Mouse (Mus musculus) splenic B cell, adult 2 months (primary cell): ENCODE data around the gene Flnc.
A peak's percentile ranks its signal among the peaks of the same experiment; 100 is the strongest.
"Not testable (repeated sequence)": the region's sequence is repeated elsewhere in the genome, so short reads cannot be mapped to it uniquely, and the experiment has no call there.

Source experiments
- DNase-seq: peaks from one replicate; pipeline ENCODE4 v3.0.0-alpha.2; 2011; ENCODE audit warnings: low read depth, low spot score
- H3K27me3 ChIP-seq: 2 replicates; pipeline ENCODE4 v1.6.1; 2012; ENCODE audit warnings: mild to moderate bottlenecking, low read length, moderate library complexity, mixed read lengths; ENCODE audit not compliant: control insufficient read depth, poor library complexity, insufficient read depth, severe bottlenecking
- H3K36me3 ChIP-seq: 2 replicates; pipeline ENCODE4 v1.6.1; 2012; ENCODE audit warnings: mild to moderate bottlenecking, low read length, moderate library complexity, mixed read lengths; ENCODE audit not compliant: control insufficient read depth, poor library complexity, insufficient read depth, severe bottlenecking

Gene Flnc

GRCm38 (mm10) chr6:29433038-29433803 lies at the start of gene Flnc:
Gene Flnc, plus strand, starts transcription at chr6:29433256.
- no peaks in the 10 kb centered on the region for H3K36me3 ChIP-seq
- DNase-seq: peak; percentile 12

GRCm38 (mm10) chr6:29388052-29388518 lies 45.0 kb upstream of the Flnc start, which contains the start of gene Opn1sw:
Gene Opn1sw, minus strand, starts transcription at chr6:29388468.
- Histone ChIP-seq H3K27me3 (no peaks in the 10 kb centered on the region), H3K36me3 (no peaks in the 10 kb centered on the region)
- peak; percentile 6 for DNase-seq

More at GRCm38 (mm10) chr6:29433038-29433803, at the start of gene Flnc:
- no peaks in the 10 kb centered on the region for H3K27me3 ChIP-seq

GRCm38 (mm10) chr6:29388606-29389080 lies 44.4 kb upstream of the Flnc start:
- no peaks in the 10 kb centered on the region for H3K27me3 ChIP-seq
- no peaks in the 10 kb centered on the region for H3K36me3 ChIP-seq
- DNase-seq: no peak

- no peaks in the 10 kb centered on the region for H3K27me3 ChIP-seq
- DNase-seq: no peak
- H3K36me3 ChIP-seq: no peaks in the 10 kb centered on the region
Observed at GRCm38 (mm10) chr6:29389425-29389824, 43.6 kb upstream of the Flnc start.

- H3K27me3 ChIP-seq, H3K36me3 ChIP-seq, DNase-seq: not testable (repeated sequence)
Observed at GRCm38 (mm10) chr6:29390500-29390899, 42.6 kb upstream of the Flnc start.

GRCm38 (mm10) chr6:29391241-29391640 lies 41.8 kb upstream of the Flnc start:
- H3K36me3 ChIP-seq, DNase-seq, H3K27me3 ChIP-seq: not testable (repeated sequence)

GRCm38 (mm10) chr6:29391802-29392201 lies 41.3 kb upstream of the Flnc start:
- Histone ChIP-seq H3K27me3 (no peaks in the 10 kb centered on the region), H3K36me3 (no peaks in the 10 kb centered on the region)
- DNase-seq: no peak

GRCm38 (mm10) chr6:29394286-29394685 lies 38.8 kb upstream of the Flnc start:
- DNase-seq: no peak
- no peaks in the 10 kb centered on the region for H3K36me3 ChIP-seq
- H3K27me3 ChIP-seq: no peaks in the 10 kb centered on the region

GRCm38 (mm10) chr6:29395910-29396713 lies 36.9 kb upstream of the Flnc start, which contains the start of gene Ccdc136:
Gene Ccdc136, plus strand, starts transcription at chr6:29396309.
- Histone ChIP-seq H3K27me3 (no peaks in the 10 kb centered on the region), H3K36me3 (no peaks in the 10 kb centered on the region)
- DNase-seq: peak; percentile 32

- no peaks in the 10 kb centered on the region for H3K27me3 ChIP-seq
- H3K36me3 ChIP-seq: no peaks in the 10 kb centered on the region
- DNase-seq: no peak
Observed at GRCm38 (mm10) chr6:29396714-29397540, 36.1 kb upstream of the Flnc start.

GRCm38 (mm10) chr6:29397575-29397974 lies 35.5 kb upstream of the Flnc start:
- Histone ChIP-seq H3K27me3 (no peaks in the 10 kb centered on the region), H3K36me3 (no peaks in the 10 kb centered on the region)
- DNase-seq: no peak

- H3K36me3 ChIP-seq: no peaks in the 10 kb centered on the region
- DNase-seq: no peak
- no peaks in the 10 kb centered on the region for H3K27me3 ChIP-seq
Observed at GRCm38 (mm10) chr6:29399851-29400250, 33.2 kb upstream of the Flnc start.

GRCm38 (mm10) chr6:29402693-29403342 lies 30.2 kb upstream of the Flnc start:
- DNase-seq: no peak
- Histone ChIP-seq H3K36me3 (no peaks in the 10 kb centered on the region), H3K27me3 (no peaks in the 10 kb centered on the region)

GRCm38 (mm10) chr6:29406412-29406811 lies 26.6 kb upstream of the Flnc start:
- Histone ChIP-seq H3K36me3 (no peaks in the 10 kb centered on the region), H3K27me3 (no peaks in the 10 kb centered on the region)
- no peak for DNase-seq
